Mouse (Mus musculus): ENCODE measurements around the gene Cntnap5c.

DNA sequence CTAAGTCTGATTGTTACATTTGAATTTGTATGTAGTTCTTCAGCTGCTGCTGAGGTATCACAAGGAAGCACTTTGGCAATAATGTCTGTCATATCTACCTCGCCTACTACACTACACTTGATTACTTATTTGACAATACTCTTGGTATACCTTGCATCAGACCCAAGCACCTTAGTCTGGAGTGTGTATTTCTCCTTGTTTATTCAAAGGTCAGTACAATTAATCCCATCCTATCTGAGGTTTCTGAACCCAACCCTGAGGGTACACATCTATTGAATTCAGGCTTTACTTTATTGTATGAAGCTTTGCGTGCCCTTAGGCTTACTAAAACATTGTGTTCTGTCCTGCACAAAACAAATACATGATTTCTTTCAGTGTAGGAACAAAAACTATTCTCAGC is 235.1 kb downstream of the Cntnap5c start:
- TF ChIP-seq POLR2A (IDR thresholded peaks at IDR 0.05; ENCODE audit: low read depth, low read length), result no peak
- TF ChIP-seq POLR2AphosphoS2 (IDR thresholded peaks at IDR 0.05; ENCODE audit: low read depth, low read length), result no peak
- no peak for TF ChIP-seq MAZ (IDR thresholded peaks at IDR 0.05; ENCODE audit: low read depth, low read length)
- TF ChIP-seq CTCF (conservative IDR thresholded peaks at IDR 0.05 in 1 of 2, IDR thresholded peaks at IDR 0.05 in 1 of 2; ENCODE audit: low read depth in 2 of 2, low read length in 2 of 2), result no peak
- TF ChIP-seq USF2 (conservative IDR thresholded peaks at IDR 0.05; ENCODE audit: low read depth, low read length), result no peak
- no peak for TF ChIP-seq MAX (IDR thresholded peaks at IDR 0.05; ENCODE audit: low read length)
- TF ChIP-seq USF1 (IDR thresholded peaks at IDR 0.05; ENCODE audit: low read depth, low read length), result no peak
- no peak for TF ChIP-seq NRF1 (IDR thresholded peaks at IDR 0.05; ENCODE audit: low read depth, low read length)

All from CH12.LX (cell line).